Comparison of ENCODE assay signal across 19 mouse cellular contexts in genomic region chr1:69637907-69638306, GRCm38 (mm10). TPM values are rescaled to one million over a fixed set of nuclear protein-coding genes. Genes with fewer than 3 reads are reported as not detected.
DNase-seq lines count a peak whose midpoint lies in the region; ATAC-seq lines count a peak whose summit lies in the region.
"Had no signal": no experiment of that assay in that cellular context is flagged by ENCODE, and none has a peak within 500 bp of the region (broad histone marks: within the 10 kb centered on the region; RNA-seq: fewer than 3 reads in every experiment).

No protein-coding gene starts in this region.

- no peak for DNase-seq in heart, adult 9 months (ENCODE audit: low spot score in 2 of 2)
- DNase-seq in ovary, postnatal 14 days (ENCODE audit: low spot score) = peak; percentile 11
- no peak for DNase-seq in ovary, adult 18-20 months (ENCODE audit: low spot score)
- DNase-seq in frontal cortex, postnatal 25 days (ENCODE audit: low spot score in 2 of 2) = no peak
- DNase-seq in heart, embryonic 10.5 days (ENCODE audit: low spot score) = no peak
- DNase-seq: adrenal gland, adult 8-10 months; cerebellum, adult 9-11 months; heart, adult 18-20 months; kidney, adult 18-20 months; lung, postnatal 14 days; retina, postnatal 1 day; thymus, adult 18-20 months had no signal

- no peaks in the 10 kb centered on the region for H3K27me3 ChIP-seq in heart, embryonic 16.5 days (ENCODE audit: control insufficient read depth, insufficient read depth, low read length)
- H3K27me3 ChIP-seq in embryonic facial prominence, embryonic 13.5 days = no peaks in the 10 kb centered on the region
- no peaks in the 10 kb centered on the region for H3K27me3 ChIP-seq in heart, embryonic 10.5 days (ENCODE audit: insufficient read depth, poor library complexity, severe bottlenecking)
- H3K27me3 ChIP-seq: hindbrain, embryonic 12.5 days; neural tube, embryonic 12.5 days had no signal

- H3K27ac ChIP-seq in heart, embryonic 16.5 days (ENCODE audit: low read length) = no peak overlapping the region
- peak overlapping the region; percentile 62; the same call in 1 of the 2 replicates for H3K27ac ChIP-seq in embryonic facial prominence, embryonic 13.5 days
- no peak overlapping the region for H3K27ac ChIP-seq in heart, embryonic 10.5 days
- H3K27ac ChIP-seq: hindbrain, embryonic 12.5 days; neural tube, embryonic 12.5 days had no signal

- 51% methylated on average over 3 of the region's 3 CpGs for WGBS in heart, embryonic 16.5 days
- WGBS in embryonic facial prominence, embryonic 13.5 days = 27% methylated on average over 3 of the region's 3 CpGs
- WGBS in heart, embryonic 10.5 days = 64% methylated on average over 3 of the region's 3 CpGs

- H3K4me1 ChIP-seq in heart, embryonic 16.5 days (ENCODE audit: control insufficient read depth, insufficient read depth, low read length) = 0 out of 2 replicates have a peak, but pooled peaks cover 2% of the 10 kb centered on the region
- peaks cover 9% of the 10 kb centered on the region for H3K4me1 ChIP-seq in embryonic facial prominence, embryonic 13.5 days
- H3K4me1 ChIP-seq in heart, embryonic 10.5 days = no peaks in the 10 kb centered on the region
- H3K4me1 ChIP-seq: hindbrain, embryonic 12.5 days; neural tube, embryonic 12.5 days had no signal

- peak overlapping the region; percentile 18; the same call in 1 of the 2 replicates for H3K4me2 ChIP-seq in heart, embryonic 16.5 days (ENCODE audit: low read depth, low read length)
- H3K4me2 ChIP-seq in embryonic facial prominence, embryonic 13.5 days = peak overlapping the region; percentile 42
- H3K4me2 ChIP-seq: hindbrain, embryonic 12.5 days; neural tube, embryonic 12.5 days had no signal

- peak overlapping the region; percentile 4; the same call in 1 of the 2 replicates for H3K4me3 ChIP-seq in heart, embryonic 16.5 days (ENCODE audit: low read length)
- no peak overlapping the region for H3K4me3 ChIP-seq in embryonic facial prominence, embryonic 13.5 days
- no peak overlapping the region for H3K4me3 ChIP-seq in heart, embryonic 10.5 days
- H3K4me3 ChIP-seq: erythroblast, embryonic 14.5 days; hindbrain, embryonic 12.5 days; neural tube, embryonic 12.5 days had no signal

- no peak overlapping the region for H3K9ac ChIP-seq in heart, embryonic 16.5 days (ENCODE audit: low read length)
- H3K9ac ChIP-seq in embryonic facial prominence, embryonic 13.5 days = no peak overlapping the region
- H3K9ac ChIP-seq: hindbrain, embryonic 12.5 days; neural tube, embryonic 12.5 days had no signal

- no peaks in the 10 kb centered on the region for H3K36me3 ChIP-seq in heart, embryonic 16.5 days (ENCODE audit: control insufficient read depth, insufficient read depth)
- no peaks in the 10 kb centered on the region for H3K36me3 ChIP-seq in embryonic facial prominence, embryonic 13.5 days
- no peaks in the 10 kb centered on the region for H3K36me3 ChIP-seq in heart, embryonic 10.5 days
- H3K36me3 ChIP-seq: hindbrain, embryonic 12.5 days; neural tube, embryonic 12.5 days had no signal

- H3K9me3 ChIP-seq in heart, embryonic 16.5 days (replicated peaks; ENCODE audit: control insufficient read depth, low read length) = no peaks in the 10 kb centered on the region
- H3K9me3 ChIP-seq in embryonic facial prominence, embryonic 13.5 days = no peaks in the 10 kb centered on the region
- H3K9me3 ChIP-seq in heart, embryonic 10.5 days = no peaks in the 10 kb centered on the region
- H3K9me3 ChIP-seq: hindbrain, embryonic 12.5 days; neural tube, embryonic 12.5 days had no signal

- ATAC-seq in heart, embryonic 16.5 days (replicated peaks; ENCODE audit: extremely low read depth, insufficient read depth, low FRiP score) = peak; percentile 32; the same call in 1 of the 2 replicates
- peak; percentile 69; the same call in 1 of the 2 replicates for ATAC-seq in embryonic facial prominence, embryonic 13.5 days (ENCODE audit: insufficient number of reproducible peaks, insufficient read depth, low FRiP score, low TSS enrichment, low read depth)
- peak; percentile 76 for ATAC-seq in megakaryocyte progenitor cell, adult 5-6 weeks (replicated peaks; ENCODE audit: poor library complexity)
- ATAC-seq: midbrain, embryonic 16.5 days had no signal

RNA-seq across cellular contexts. Expression of gene Ikzf2, which starts 49.1 kb away (rescaled TPM):
- polyA plus RNA-seq in heart, embryonic 16.5 days (2015; fragmentation: Nextera tagmentation; extraction: Ambion mirVana) = 3.1 and 4.6 TPM in 2 replicates
- 9.0 and 9.6 TPM in 2 replicates for polyA plus RNA-seq in embryonic facial prominence, embryonic 13.5 days (2015; fragmentation: Nextera tagmentation; extraction: Ambion mirVana)
- 5.5 and 13.9 TPM in 2 replicates for total RNA-seq in megakaryocyte progenitor cell, adult 5-6 weeks (2015)
- total RNA-seq in megakaryocyte progenitor cell, adult 5-6 weeks (2017) = 6.6 and 17.1 TPM in 2 replicates
- 2.6 and 4.2 TPM in 2 replicates for polyA plus RNA-seq in heart, embryonic 10.5 days (2016; fragmentation: Nextera tagmentation; extraction: Ambion mirVana)
